Mouse (Mus musculus): ENCODE data around the gene Cacna1s.
A peak's percentile ranks its signal among the peaks of the same experiment; 100 is the strongest.

The Cacna1s gene

DNA sequence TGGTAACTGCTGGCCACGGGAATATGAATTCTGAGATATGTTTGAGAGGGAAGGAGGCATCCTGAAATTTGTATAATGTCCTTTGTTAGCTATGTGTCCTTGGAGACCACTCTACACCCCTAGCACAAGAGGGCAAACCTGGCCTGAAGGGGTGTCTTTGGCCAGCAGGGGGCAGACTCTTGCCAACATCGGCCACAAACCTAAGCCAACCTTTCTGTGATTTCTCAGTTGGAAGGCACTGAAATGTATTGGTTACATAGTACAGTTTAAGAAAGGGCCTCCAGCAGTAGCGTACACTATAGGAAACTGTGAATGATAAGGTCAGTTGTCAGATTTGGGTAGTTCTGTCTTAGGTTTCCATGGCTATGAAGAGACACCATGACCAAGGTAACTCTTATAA lies 63.6 kb downstream of the Cacna1s start:
- DNase-seq (ENCODE audit: low read depth, low spot score): peak; percentile 75

DNA sequence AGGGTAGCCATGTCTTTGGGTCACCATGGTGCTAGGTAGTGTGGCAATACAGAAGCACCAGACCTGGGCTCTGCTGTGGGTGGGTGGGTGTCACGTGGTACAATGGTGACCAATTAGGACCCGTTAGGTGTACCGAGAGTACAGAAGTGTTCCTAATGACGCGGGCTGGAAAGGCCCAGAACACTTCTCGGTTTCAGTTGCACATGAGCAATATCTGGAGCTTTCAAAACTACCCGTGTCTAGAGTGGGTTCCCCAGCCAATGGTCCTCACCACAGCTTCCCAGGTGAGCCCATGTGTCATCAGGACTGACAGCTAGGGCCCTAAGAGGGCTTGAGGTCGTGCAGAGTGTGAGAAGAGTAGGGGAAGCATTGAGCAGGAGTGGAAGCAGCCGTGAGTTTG lies 64.5 kb downstream of the Cacna1s start:
- peak; percentile 69 for DNase-seq (ENCODE audit: low read depth, low spot score)

DNA sequence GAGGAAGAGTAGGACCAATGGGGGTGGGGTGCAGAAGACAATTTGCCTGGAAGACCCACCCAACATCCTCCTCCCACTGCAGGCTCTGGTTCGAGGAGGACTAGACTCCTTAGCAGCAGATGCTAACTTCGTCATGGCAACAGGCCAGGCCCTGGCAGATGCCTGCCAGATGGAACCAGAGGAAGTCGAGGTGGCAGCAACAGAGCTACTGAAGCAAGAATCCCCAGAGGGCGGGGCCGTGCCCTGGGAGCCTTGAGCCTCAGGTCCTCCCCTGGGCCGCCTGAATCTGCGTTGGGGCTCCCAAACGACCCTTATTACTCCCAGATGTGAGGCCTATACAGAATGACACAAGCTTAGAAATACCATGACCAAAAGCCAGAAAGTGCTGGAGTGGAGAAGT lies 66.3 kb downstream of the Cacna1s start:
- DNase-seq (ENCODE audit: low read depth, low spot score): peak; percentile 57

DNA sequence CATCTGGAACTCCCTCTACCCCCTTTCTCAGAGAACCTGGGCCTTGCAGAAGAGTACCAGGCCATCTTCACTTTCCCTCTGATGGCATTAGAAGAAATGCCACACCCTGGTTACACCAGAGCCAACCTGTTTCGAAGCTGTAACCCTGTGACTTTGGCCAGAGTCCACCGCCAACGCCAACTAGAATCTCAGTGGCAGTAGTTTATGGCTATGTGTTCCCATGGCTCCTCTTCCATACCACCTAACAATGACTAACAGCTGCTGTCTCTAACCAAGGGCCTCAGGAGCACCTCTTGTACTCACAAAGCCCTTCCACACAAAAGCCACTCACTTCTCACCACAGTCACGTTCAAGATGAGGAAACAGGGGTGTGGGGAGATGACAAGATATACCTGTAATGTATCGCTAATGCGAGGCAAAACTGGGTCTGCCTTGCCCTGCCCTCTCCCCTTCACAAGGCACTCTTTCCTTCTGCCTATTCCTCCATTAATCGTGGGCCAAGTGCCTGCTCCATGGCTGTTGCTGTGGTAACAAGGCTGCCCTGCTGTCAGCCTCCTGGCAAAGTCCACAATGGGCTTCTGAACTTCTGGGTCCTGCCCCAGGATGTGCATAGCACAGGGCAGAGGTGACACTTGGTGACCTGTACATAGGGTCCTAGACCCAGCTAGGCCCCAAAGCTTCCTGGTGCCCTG lies 67.2 kb downstream of the Cacna1s start:
- peak; percentile 23 for DNase-seq (ENCODE audit: low read depth, low spot score)

DNA sequence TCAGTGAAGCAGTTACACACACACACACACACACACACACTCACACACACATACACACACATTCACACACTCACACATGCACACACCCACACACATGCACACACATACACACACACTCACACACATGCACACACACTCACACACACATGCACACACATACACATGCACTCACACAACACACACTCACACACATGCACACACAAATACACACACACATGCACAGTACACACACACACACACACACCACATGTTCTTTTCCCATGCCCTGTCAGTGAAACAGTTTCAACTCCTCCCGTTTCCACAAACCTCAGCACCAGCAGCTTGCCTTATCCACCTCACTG lies 67.7 kb downstream of the Cacna1s start:
- DNase-seq (ENCODE audit: low read depth, low spot score): no peak

DNA sequence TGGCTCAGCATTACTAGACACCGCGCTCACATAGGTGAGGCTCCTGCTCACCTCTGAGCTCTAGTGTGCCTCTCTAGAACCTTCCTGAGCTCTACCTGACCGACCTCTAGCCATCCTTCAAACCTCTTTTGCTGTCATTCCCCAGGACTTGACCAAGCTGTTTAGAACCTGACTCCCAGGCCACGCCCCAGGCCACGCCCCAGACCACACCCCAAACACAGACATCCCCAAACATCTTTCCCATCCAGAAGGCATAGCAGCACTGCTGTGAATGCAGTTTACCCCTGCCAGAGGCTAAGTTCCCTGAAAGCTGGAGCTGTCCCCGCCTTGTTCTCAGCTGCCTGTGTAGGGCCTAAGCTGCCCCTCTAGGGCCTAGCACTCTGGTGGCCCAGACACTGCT lies 68.2 kb downstream of the Cacna1s start:
- no peak for DNase-seq (ENCODE audit: low read depth, low spot score)

DNA sequence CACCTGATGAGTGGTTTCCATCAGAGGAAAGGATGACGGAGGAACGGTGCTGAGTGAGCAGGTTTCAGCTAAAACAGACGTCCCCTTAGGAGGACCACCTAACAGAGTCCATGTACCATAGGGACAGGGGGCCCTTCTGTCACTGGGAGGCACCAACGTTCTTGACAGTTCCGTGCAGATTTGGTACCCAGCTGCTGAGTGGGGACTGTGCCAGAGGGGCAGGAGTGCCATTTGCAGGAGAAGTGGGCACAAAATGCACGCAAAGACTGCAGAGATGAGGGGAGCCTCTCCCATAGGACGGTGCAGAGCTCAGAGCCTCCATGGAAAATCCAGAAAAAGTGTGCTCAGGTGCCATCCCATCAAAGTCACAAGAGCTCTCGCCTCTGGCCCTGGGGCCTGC lies 69.5 kb downstream of the Cacna1s start:
- DNase-seq (ENCODE audit: low read depth, low spot score): no peak

DNA sequence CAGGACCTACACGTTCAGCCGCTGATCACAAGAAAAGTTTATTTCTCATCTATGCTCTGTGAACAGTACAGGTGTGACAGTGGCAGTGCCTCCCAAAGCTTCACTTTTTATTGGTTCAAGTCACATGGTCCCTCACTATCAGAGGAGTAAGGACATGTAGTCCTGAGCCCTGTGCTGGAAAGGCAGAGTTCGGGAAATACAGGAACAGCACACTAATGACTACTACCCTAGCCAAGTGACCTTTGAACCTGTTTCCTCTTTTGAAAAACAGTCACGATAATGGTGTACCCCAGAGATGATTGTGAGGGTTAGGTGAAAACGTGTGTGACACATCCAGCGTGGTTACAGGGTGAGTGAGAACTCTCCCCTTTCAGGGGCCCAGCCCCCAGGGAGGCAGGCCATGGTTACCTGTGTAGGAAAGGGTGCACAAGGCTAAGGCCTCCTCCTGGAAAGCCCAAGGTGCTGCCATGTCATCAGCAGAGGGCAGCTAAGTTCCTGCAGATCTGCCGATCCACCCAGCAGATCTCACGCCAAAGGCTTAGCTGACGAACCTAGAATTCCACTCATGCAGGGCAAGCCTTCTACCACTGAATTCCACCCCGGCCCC lies 73.7 kb downstream of the Cacna1s start:
- DNase-seq (ENCODE audit: low read depth, low spot score): no peak

DNA sequence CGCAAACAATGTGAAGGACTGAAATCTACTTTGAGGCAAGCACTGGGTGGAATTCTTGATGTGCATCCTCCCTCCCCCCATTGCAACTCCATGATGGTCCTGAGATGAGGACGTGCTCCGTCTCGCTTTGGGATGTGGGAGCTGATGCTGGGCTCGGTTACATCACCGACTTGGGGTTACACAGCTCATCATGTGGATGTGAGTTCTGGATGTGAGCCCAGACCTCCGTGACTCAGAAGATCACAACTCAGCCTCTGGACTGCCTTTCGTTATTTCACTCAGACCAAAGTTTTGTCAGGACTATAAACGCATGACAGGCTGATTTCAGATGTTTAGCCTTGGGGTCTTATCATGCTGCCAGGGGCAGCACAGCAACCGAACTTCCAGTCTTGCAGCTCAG lies 74.3 kb downstream of the Cacna1s start:
- DNase-seq (ENCODE audit: low read depth, low spot score): no peak

DNA sequence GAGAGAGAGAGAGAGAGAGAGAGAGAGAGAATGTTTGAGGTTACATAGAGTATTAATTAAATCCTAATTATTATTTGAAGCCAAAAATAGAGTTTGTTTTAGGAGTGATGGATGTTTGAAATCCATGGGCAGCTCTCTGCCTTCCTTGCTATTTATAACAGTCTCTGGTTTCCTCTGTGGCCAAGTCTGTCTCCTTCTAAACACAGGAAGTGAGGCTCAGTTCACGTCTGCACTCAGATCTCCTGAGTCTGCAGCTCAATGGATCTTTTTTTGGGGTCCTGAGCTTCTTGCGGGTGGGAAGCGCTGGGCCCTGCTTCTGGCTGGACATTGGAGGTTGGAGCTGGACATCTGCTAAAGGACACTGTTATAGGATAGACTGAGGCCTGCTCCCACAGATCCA lies 75.3 kb downstream of the Cacna1s start:
- peak; percentile 59 for DNase-seq (ENCODE audit: low read depth, low spot score)

DNA sequence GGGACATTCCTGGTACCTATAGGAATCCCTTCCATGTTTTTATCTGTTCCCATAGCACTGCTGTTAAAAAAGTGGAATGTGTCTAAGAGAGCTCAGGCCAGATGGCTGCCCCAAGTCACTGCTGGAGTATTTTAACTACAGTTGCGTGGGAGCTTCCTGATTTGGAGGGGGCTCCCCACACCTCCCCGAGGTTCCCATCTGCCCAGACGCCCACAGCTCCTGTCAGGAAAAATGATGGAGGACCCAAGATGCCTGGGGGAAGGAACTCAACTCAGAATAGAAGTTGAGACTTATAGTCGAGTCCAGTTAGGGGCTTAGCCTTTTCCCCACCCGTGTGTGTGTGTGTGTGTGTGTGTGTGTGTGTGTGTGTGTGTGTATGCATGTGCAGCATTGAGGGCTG lies 75.9 kb downstream of the Cacna1s start:
- DNase-seq (ENCODE audit: low read depth, low spot score): no peak

DNA sequence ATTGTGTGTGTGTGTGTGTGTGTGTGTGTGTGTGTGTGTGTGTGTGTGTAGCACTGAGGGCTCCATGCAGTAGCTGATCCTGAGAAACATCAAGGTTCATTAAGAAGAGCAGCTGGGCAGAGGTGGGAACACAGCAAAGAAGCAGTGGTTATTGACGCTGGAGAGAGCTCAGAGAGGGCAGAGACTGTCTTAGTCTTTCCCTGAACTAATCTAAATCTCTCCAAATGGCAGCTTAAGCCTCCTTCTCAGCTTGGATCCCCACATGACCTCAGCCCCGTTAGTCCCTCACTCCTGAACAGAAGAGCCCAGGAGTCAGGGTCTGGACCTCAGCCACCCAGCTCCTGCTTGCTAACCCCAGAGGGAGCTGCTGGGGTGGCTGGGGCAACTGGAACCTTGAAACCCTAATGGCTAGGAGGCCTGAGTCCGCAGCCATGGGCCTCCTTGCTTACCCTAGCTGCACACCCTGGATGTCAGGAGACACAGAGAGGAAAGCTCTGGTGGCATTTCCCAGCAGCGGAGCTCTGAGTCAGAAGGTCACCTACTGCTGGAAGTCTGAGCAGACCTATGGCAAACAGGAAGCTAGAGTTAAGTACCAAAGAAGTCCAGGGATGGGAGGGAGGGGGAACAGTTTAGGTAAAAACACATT lies 76.5 kb downstream of the Cacna1s start:
- DNase-seq (ENCODE audit: low read depth, low spot score): no peak

DNA sequence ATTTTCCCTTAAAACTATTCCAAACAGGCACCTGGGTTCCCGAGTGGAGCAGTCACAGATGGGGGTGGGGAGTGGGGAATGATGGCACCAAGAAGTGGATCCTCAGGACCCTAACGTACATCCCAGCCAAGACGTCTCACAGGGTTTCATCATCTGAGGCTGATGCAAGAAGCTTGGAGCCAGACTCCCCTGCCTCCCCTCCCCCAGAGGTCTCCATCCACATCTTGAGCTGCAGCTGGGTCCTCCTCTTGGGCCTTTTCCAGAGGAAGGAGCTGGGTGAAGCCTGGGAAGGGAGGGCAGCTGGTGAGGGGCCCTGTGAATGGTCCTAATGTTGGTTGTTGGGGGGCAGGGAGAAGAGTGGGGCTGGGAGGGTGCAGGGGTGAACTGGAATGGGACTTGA lies 77.6 kb downstream of the Cacna1s start:
- no peak for DNase-seq (ENCODE audit: low read depth, low spot score)

DNA sequence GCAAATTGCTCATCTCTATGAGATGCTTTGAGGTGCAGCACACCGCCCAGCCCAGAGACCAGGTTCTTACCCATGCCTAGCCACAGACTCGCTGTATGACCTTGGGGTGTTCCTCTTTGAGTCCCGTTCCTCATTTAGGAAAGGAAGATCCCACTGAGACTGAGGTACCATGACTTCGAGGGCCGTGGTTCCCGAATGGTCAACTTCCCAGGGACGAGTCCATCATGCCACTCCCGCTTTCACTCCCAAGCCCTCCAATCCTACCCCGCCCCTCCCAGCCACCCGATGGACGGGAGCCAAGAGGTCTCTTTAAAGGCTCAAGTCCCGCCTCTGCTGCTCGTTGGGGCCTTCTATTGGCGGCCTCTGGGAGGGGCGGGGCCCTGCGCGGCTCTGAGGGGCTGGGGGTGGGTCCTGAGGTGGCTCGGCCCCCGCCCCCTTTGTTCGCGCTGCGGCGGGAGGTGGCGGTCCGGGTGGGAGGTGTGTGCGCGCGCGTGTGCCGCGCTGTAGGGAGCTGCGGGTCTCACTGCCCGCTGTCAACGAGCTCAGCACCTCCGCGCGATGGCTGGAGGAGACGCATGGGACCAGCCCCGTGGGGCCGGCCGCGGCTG lies 78.5 kb downstream of the Cacna1s start, which contains the start of gene Kif21b:
Gene Kif21b (plus strand): TSS at position 439 of the 608 bp plus-strand sequence.
- peak; percentile 93 for DNase-seq (ENCODE audit: low read depth, low spot score)

DNA sequence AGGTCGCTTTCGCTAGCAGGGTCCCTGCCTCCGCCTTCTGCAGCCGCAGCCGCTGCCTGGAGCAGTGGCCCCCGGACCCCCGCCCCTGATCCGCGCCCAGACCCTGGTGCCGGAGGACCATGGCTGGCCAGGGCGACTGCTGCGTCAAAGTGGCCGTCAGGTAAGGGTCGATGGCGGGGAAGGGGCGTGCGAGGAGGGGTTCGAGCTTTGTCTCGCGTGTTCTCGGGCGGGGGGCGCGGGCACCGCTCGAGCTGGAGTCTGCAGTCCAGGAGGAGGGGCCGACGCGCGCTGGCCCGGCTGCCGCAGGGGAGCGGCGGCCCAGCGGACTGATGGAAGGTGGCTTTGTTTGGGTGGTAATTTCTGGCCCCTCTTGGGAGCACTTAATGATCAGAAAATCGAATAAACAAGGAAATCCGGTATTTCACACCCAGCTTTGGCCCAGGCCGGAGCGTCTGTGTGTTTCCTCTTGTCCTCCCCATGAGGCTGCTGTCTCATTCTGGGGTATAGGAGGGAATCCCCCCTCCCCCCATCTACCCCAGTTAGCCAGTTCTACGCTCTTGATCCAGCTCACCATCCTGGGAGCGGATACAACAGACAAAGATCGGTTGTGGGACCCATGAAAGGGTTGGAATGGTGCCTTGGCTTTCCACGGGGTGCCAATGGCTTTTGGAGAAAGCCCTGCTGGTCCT lies 79.2 kb downstream of the Cacna1s start:
- no peak for DNase-seq (ENCODE audit: low read depth, low spot score)

DNA sequence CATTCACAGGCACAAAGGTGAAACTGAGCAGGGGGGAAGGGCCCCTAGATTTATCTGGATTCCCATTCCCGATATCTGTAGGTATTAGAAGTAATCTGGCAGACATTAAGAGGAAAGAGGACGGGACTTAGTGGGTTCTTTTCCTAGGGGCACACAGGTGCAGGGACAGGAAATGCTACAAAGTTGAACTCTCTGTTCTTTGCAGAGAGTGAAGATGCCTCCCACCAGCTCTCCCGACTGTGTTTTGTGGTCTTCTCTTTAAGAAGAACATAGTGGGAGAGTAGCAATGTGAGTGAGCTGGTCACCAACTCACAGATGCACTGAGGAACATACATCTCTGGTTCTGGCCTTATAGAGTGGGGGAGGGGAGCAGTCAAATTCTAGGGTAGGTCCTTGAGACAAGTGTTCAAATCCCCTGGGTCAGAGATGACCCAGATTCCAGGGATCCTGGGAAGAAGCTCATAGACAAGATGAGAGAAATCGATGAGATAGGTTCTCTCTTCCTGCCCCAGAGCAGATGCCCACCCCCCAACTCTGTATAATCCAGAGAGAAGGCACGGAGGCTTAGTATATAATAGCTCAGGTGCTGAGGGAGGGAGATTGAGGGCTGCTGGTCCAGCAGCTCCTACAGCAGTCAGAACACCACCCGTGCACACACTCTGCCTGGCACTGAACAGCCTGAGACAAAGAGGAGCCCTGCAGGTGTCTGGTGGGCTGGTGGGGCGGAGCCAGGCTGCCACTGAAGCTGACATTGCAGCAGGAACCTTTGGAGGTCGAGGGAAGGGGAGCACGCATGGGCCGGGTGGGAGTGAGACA lies 80.0 kb downstream of the Cacna1s start:
- DNase-seq (ENCODE audit: low read depth, low spot score): no peak

DNA sequence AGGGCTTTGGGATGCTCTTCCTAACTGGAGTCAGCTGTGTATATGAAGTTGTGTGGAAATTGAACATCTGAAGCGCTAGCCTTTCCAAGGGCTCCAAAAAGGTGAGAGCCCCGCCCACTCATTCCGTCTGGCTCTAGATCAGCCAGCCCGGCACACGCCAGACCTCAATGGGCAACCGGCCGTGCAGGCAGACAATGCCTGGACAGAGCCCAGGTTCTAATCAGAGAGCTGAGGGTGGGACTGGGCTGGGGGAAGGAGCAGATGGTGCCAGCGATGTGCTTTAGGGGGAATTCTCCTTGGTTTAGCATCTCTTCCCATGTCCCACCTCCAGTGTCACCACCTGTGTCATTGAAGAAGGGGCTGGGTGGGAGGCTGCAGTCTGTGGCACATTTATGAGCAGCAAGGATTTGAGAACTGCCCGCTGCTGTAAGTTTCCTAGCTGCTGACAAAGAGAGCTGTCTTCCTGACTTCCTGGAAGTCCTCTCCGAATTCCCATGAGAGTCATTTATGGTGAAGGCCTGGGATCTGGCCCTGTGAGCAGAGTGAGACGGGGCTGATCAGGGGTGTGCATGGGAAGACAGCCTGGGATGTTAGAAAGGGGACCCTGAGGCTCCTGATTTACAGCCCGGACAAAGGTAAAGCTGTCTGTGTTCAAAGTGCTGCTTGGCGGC lies 81.2 kb downstream of the Cacna1s start:
- DNase-seq (ENCODE audit: low read depth, low spot score): no peak

DNA sequence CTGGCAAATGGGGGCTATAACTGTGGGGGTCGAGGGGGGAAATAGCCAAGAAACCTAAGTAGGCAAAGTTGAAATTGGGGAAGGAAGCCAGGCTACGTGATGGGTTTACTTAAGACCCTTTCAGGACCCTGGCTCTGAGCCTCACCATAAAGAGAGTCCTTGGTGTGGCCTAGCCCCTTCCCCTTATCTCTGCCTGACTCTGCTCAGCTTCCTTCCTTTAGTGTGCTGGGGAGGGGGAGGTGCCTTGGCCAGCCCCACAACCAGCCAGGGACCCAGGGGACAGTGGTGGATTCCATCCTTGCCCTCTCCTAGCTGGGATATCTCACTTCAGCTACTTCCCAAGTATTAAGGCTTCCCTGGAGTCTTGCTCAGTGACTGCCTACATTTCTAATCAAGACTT lies 82.0 kb downstream of the Cacna1s start:
- DNase-seq (ENCODE audit: low read depth, low spot score): no peak

DNA sequence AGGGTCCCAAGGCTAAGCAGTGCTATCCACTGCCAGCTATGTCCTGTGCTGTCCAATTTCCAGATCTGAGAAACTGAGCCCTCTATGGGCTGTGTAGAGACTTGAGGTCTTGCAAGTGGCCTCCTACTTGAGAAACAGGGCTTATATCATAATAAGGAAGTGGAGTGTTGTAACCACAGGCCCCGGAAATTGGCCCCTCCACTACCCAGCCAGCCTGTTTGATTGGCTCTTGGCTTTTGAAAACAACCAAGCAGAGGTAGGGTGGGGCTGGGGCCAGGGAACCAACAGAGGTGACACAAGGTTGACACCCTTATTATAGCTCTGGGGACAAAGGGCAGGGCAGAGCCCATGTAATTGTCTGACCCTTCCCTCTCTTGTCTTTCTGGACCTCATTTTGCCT lies 82.5 kb downstream of the Cacna1s start:
- peak; percentile 91 for DNase-seq (ENCODE audit: low read depth, low spot score)

DNA sequence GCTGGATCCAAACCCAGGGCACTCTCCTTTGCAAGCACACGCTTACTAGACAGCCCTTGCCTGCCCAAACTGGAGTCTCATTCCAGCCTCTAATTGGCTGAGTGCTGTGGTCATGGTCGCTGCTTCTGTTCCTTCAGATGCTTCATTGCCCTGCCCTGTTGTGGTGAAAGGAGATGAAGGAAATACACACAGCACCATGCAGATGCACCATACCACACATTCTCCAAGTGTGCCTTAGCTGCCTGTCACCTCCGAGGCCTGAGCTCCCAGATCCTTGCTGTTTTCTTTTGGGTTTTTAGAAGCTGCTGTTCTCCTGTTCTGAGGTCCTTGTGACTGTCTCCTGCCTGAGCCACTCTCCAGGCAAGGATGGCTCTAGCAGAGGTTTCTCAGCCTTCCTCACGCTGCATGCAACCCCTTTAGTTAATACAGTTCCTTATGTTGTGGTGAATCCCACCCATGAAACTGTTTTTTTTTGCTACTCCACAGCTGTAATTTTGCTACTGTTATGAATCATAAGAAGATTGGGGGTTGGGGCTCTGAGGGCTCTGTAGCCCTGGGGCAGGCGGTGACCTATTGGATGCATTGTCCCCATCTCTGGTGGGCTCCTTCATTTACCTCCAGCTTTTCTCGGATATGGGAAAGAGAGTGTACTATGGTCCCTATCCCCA lies 83.4 kb downstream of the Cacna1s start:
- DNase-seq (ENCODE audit: low read depth, low spot score): peak; percentile 63

Data from CD4-positive helper T cell, adult 2 months (primary cell).